Mouse (Mus musculus) inflammation-experienced regulatory T-cells, adult 6 months (primary cell): ENCODE measurements around the gene Rtn4rl1. TPM values are rescaled to one million over a fixed set of nuclear protein-coding genes. Genes with fewer than 3 reads are reported as not detected.
"Not testable (repeated sequence)": the region's sequence is repeated elsewhere in the genome, so short reads cannot be mapped to it uniquely, and the experiment has no call there.

Experiments
- ATAC-seq: one replicate; pipeline ENCODE4 v1.8.0; 2017
- polyA plus RNA-seq, 3 experiments: library from polyadenylated mRNA; unstranded; fragments of 100-300 nt; shearing (Covaris generic); gene quantifications; one replicate each; pipeline ENCODE4 v1.2.1; 2017

Rtn4rl1 gene
- polyA plus RNA-seq, 3 experiments from 2014 or later = 1.3 to 2.5 (median 2.2) TPM

DNA sequence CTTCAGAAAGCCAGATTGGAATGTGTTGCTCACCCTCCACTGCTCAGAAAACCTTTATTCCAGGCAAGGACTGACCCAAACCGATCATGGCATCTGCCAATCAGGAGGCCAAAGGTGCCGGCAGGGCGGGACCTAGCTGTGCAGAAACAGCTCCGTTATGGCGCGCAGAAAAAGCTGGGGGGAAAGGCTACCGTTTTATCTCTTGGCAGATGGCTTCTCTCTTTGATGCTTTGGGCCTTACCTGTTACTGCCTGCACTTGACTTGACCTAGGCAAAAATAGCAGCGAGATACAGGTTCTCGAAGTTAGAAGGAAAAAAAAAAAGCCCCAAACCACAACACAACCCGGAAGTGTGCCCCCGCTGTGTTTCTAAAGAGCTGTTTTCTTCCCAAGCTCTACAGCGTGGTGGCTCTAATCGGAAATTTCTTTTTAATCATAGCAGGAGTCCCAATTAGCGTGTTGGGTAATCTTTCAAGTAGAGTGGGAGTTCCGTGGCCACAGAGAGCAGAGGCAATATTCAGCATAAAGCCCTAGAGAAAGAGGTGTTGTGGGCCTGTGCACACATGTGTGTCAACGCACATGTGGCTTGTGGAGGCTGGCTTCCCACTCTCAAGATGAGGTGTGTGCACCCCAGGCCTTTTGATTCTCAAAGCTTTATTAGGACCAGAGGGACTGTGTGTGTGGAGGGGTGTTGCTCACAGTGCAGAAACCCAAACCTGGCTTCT lies 85.9 kb downstream of the Rtn4rl1 start:
- ATAC-seq = peak; percentile 60

DNA sequence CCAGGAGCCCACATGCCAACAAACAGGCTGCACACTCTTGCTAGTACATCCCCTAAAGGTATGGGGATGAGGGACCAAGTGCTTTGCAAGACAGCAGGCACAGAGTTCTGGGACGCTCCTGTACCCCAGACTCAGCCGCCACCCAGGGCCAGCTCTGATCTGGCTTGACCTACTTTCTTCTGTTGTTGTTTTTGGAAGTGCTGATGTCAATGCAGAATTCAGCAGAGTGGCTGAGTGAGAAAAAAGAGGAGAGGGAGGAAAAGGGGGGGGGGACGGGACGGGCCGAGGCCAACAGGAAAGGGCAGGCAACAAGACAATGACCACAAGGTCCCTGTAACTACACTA lies 86.5 kb downstream of the Rtn4rl1 start:
- ATAC-seq = no peak

DNA sequence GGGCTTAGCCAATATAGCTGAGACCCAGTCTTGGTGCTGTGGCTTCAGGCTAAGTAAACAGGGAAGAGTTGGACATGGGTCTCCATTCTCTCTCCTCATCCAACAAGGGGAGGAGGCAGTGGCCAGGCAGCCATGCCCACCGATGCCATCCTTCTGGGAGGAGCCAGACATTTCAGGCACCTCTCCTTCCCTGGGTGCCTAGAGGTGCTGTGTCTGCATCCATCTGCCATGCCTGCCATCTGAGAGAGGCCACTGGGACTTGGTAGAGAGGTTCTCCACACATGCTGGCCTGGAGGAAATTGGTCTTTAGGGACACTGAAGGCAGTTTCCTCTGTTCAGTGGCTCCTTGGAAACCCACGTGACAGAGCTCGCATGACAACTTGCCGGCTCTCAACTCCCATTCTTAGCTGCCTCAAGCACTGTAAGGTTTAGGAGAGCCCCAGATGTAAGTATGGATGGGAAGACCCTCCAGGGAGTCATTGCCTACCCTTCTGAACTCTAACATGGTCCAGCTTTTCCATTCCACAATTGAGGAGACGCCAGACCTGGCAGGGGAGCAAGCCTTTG lies 86.9 kb downstream of the Rtn4rl1 start:
- no peak for ATAC-seq

DNA sequence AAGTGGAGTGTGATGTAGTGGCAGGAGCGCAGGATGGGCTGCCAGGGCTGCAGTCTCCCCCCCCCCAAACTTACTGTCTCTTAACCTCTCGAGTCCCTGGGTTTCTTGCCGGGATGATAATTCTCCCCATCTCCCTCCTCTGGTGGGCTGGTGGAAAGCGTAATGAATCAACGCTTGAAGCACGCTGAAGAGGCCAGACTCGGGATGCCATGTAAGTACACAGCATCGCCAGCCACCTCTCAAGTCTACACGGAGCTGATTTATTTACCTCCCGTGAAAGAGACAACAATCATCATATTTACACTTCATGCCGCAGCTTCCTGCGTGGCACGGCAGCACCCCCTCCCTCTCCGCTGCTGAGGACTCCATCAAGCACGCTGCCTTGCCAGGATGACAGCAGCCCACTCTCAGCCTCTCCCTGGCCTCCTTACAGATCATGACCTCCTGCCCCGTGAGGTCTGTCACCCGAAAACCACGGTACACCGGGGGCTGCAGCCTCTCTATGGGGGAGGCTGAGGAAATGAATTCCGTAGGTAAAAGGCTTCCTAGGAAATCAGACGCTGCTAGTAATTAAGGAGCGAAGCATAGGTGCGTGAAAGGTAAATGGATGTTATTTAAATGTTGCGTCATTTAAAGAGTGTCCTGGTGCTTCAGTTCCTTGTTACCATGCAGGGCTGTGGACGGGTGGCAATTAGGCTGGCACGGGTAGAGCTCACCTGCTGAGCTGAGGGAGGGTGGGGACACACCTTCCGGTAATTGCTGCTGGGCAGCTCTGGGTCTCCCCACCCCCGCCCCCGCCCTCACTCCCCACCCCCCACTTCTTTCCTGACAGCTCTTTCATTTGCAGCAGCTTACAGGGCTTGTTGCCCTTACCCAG lies 88.0 kb downstream of the Rtn4rl1 start:
- ATAC-seq = no peak

DNA sequence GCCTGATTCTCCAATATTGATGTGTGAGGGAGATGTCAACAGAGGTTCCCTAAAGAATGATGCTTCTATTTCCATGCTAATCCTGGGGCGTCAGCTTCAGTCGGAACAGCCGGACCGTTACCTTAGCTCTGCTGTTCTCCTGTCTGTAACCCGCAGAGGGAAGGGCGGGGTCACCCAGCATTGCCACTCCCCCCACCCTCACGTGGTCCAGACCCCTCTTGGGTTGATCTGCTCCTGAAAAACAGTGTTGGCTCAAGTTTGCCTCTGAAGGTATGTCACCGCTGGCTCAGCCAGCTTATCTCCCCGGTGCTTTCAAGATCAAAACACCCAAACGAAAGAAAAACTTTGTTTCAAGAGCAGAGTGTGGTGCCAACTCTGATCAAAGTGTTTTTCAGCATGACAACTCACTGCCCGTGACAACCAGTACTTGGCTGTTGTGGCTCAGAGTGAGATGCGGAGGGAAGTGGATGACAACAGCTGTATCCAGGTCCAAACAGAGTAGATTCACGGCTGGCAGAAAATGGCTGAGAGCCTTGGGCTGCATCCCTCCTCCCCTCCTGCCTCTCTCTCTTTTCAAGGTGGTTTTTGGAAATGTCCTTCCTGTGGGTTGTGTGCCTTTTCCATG lies 89.0 kb downstream of the Rtn4rl1 start:
- peak; percentile 73 for ATAC-seq

DNA sequence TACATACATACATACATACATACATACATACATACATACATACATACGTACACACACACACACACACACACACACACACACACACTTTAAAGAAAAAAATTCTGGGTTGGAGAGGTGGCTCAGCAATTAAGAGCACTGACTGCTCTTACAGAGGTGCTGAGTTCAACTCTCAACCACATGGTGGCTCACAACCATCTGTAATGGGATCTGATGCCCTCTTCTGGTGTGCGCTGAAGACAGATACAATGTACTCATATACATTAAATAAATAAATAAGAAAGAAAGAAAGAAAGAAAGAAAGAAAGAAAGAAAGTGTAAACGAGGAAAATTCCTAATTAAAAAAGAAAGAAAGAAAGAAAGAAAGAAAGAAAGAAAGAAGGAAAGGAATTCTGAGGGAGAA lies 90.2 kb downstream of the Rtn4rl1 start:
- not testable (repeated sequence) for ATAC-seq

DNA sequence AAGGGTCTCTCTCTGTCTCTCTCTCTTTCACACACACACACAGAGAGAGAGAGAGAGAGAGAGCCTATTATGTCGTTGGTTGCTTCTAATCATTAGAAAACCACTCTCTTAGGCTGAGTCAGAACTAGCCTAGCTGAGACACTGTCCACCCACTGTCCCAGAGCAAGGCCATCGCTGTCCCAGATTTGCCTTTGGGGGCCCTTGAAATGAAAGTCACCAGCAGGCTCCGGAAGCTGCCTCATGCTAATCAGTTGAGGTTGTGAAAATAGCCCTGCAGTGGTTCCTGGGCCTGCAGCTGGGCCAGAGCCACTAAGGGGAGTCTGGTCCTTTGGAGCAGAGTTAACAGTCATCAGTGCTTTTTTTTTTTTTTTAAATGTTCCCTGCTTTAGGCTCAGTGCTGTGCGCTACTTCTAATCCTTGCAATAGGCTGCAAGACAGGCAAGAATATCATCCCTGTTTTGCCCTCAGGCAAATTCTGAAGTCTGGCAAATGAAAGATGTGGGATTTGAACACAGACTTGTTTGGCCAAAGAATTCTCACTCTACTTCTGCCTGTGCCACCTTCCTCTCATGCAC lies 92.4 kb downstream of the Rtn4rl1 start:
- ATAC-seq = no peak

DNA sequence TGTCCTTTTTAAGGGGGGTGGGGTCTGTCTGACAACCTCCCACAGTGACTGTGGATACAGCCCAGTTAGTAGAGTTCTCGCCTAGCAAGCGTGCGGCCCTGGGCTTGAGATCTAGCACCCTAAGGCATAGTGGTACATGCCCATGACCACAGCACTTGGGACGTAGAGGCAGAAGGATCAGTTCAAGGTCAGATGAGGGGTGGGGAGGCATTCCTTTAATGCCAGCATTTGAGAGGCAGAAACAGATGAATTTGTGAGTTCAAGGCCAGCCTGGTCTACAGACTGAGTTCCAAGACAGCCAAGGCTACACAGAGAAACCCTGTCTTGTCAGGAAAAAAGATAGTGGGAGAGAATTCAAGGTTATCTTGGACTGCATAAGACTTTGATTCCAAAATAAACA lies 93.3 kb downstream of the Rtn4rl1 start:
- ATAC-seq = no peak

DNA sequence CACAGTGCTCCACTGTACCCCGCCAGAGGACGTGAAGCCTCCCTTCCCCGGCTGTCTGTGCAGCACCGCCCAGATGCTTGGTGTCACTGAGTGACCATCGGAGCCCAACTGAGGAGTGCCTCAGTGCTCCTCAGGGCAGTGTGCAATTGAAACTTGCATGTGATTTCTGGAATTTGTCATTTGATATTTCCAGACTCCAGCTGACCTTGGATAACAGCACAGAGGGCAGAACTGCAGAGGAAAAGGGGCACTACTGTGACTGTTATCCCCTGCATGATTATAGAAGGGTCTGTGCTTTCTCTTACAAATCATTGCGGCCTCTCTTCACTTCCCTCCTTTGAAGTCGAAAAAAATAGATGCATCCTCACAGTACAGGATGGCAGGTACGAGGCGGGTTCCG lies 94.4 kb downstream of the Rtn4rl1 start:
- ATAC-seq = no peak

DNA sequence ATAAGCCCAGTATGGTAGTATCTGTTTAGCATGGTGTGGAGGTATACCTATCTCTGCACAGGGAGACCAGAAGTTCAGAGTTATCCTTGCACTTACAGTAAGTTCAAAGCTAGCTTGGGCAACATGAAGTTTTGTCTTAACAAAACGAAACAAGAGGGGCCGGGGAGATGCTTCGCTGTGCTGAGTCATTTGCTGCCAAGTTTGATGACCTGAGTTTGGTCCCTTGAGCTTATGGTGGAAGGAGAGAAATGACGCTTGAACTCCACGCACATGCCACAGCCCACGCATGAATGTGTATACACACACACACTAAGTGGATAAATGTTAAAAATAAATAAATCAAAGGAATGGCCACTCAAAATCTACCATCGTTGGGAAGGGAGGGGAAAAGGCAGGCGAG lies 94.9 kb downstream of the Rtn4rl1 start:
- ATAC-seq = no peak

DNA sequence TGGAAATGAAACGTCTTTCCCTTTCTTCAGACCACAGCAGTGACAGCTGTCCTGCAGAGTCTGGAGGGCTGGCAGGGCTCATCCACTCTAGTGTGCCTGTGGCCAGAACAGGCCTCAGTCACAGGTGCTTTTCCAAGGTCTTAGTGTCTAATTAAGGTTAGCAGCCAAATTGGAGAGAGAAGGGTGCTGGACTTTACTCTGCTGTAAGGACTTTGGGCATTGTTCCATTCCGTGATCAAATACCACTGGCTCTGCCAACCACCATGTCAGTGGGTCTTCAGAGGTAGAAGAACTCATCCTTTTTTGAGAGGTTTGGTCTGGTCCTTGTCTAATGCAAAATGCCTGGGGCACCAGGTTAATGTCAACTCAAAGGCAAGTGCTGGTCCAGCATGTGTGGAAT lies 95.5 kb downstream of the Rtn4rl1 start:
- ATAC-seq = no peak

DNA sequence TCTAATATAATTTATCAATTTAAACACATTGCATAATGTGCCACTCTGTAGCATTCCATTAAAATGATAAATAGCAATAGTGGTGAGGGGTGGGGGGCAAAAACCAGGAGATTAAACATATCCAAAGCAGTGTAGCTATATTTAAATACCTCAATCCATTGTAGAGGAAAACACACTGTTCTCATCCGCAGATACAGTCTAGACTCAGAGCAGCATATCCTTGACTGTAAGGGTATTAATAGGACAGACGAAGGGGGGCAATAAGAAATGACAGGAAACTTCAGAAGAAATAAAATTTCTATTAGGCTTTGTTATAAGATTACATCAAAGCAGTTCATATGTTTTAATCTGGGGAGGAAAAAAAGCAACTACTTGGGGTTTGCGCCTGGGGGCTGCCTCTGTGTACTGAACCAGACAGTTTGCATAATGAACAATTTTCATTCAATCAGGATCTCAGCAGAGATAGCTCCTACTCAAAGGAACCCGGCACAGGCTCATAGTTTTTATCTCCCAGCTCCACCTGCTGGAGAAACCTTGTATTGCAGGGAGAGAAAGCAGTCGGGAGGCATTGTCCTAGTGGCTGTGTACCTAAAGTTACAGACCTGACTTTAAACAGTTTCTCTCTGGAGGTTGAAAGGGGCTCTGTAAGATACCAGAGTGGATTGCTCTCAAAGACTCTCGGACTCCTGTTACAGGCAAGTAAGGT lies 97.1 kb downstream of the Rtn4rl1 start:
- peak; percentile 72 for ATAC-seq

DNA sequence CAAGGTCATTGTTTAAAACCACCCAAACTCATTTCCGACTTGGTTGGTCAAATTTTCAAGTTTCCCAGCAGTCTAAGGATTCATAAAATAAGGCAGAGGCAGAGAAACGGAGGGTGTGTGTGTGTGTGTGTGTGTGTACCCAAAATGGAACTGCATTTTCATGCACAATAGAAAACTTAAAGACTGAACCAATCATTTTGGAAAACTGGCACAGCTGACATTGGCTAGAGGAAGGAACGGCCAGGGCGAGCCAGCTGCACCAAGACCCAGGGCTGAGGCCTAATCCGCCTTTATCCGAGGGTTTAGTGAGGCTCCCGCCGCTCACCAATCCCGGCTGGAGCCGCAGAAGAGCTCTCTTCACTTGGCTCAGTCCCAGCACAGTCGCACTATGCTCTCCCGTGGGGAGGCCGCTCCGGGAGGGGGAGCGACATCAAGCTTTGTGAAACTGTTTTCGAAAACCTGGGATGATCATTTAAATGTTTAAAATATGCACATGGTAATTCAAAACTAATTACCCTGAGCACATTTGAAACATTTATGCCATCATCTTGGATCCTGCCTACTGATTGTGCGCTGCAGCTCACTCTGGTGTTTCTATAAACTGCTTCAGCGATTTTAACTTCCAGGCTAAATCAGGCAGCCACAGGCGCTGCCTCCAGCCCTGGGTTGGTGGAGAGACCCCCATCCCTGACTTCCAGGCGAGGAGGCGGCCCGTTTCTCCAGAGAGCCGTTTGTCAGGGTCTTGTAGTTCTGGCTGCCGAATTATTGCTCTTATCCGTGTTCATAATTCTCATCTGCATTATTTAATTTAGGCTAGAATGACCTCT lies 98.0 kb downstream of the Rtn4rl1 start:
- no peak for ATAC-seq

DNA sequence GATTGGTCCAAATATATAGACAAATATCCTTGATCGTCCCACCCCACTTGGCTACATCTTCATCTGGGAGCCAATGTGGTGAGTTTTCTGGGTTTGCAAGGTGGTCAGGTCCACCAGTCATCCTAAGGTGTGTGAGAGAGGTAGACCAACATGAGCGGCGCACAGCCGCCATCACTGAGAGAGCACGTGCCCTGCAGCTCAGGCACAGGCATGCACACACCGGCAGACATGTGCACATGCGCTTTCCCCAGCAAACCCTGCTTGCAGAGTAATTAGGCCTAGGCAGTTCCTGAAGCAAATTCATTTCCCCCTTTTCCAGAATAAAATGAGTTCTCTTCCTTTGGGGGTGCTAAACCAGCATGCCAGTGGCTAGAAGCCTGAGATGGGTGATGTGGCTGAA lies 98.7 kb downstream of the Rtn4rl1 start:
- no peak for ATAC-seq

DNA sequence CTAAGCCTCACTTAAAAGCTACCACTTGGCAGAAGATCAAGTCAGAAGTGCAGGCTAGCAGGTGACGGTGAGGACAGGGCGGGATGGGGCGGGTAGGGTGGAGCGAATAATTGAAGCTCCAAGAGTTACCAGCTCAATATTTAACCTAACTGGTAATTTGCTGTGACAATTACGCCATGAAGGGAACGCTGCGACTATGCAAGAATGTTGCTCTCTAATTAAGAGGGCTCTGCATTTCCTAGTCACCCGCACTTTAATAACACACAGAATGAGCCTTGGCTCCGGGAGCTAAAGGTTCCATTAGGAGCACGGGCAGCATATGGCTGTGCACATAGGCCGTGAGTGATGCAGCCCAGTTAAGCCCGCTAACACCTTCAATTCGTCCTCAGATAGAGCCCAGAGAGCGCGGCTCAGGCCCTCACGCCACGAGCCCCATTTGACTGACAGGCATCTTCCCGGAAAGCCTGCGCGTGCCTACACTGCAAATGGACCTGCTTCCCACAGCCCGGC lies 100.3 kb downstream of the Rtn4rl1 start:
- ATAC-seq = no peak

DNA sequence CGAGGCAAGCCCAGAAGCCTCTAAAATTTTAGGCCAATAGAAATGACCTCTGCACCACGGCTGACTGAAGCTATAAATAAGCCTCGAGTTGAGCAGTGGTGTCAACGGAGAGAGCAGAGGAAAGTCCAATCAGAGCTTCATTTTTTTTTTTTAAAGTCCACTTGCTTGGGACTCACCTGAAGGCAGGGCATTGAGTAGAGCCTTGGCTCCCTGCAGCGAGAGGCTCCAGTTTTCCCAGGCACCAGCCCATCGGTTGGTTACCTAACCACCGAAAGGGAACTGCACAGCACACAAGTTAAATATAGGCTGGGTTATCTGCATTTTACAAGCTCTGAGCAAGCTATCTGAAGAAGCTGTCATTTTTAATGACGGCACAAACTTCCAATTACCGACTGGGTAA lies 101.3 kb downstream of the Rtn4rl1 start:
- ATAC-seq = no peak

DNA sequence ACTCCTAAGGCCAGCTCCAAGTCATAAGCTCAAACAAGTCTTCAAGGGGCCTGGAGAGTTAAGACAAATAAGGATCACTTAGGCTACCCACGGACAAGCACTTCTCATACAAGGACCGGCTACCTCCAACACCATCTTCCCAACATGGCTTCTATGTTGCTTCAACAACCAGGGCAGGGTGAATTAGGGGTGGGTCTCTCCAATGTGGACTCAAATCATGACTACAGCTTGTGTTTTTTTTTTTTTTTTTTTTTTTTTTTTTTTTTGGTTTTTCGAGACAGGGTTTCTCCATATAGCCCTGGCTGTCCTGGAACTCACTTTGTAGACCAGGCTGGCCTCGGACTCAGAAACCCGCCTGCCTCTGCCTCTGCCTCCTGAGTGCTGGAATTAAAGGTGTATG lies 102.0 kb downstream of the Rtn4rl1 start:
- ATAC-seq = not testable (repeated sequence)

DNA sequence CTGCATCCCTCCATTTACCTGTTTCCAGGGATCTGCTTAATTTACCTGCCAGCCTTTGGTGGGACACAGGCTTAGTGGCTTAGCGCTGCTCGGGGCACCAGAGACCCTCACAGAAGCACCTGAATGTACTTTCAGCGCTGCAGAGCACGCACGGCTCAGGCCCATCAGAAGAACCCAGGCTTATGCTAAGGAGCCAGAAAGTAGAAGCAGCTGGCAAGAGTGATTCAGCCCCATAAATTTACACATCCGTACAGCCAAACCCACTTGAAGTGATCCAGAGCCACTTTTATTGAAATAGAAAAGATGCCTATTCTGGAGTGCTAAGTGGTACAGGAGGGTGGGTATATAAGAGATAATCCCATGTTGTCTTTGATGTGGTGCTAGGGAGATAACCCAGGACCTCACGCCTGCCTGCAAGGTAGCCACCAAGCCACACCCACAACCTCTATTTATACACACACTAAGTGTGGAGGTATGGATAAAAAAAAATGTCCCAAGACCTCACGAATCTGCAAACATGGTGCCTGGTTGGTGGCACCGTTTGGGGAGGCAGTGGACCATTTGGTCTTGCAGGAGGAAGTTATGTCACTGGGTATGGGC lies 102.9 kb downstream of the Rtn4rl1 start:
- ATAC-seq = no peak

DNA sequence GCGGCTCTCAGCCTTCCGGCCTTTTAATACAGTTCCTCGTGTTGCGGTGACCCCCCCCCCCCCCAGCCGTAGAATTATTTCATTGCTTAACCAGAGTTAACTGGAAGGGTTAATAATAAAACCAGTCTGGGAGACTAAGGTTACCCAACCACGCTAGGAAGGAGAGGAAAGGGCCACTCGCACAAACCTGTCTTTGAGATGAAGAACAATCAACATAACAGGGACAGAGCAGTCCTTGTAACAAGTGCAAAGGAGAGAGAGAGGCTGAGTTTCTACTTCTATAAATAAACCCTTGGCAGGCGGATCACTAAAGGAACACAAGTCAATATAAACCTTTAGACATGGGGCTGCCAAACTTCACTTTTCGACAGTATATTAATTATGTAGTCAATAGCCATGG lies 104.0 kb downstream of the Rtn4rl1 start:
- ATAC-seq = no peak

DNA sequence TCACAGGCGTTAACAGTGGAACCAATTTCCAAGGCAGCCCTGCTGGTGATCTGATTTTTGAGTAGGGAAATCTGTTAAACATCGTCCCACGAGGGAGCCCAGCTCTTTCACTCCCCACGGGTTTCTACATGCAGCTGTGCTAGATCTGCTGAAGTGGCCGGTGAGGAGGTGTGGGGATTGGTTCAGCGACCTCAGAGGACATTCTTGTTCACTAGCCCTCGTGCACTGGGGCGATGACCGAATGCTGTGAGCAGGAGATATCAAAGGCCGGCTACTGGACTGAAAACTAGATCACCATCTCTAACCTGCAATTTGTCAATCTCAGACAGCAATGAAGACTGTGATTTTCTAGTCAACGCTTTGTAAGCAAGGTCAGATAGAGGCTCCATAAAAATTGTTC lies 104.9 kb downstream of the Rtn4rl1 start:
- ATAC-seq = no peak

DNA sequence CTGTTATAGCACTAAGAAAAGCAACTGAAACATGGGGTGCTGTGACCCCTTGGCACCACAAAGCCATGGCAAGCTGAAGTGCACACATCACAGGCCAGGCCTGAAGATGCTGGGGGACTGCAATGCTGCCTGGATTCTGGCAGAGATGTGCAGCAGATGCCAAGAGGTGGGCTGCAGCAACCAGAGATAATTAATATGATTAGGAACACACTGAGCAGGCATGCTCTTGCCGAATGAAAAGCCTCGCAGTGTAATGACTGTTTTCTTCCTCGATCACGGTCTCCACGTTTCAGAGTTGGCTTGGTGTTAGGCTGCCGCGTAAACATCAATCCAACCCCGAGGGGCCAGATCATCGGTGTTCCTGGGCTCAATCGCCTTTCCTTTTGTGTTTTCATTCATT lies 106.2 kb downstream of the Rtn4rl1 start:
- ATAC-seq = no peak
